Mouse (Mus musculus) thymus, adult 2 months (tissue): ENCODE measurements at regions not wholly inside any gene's neighbourhood (a gene's known extent, or its start where the extent isn't known, plus 50 kb on each side); places are given as distances from the start of the nearest gene placed in this dataset.

ENCODE experiments used
- CTCF ChIP-seq: fragments of 200-500 bp; IDR thresholded peaks from 2 replicates; pipeline ENCODE4 v1.5.1; 2012; ENCODE audit warnings: mild to moderate bottlenecking, control low read depth, low read length, moderate library complexity, borderline replicate concordance; ENCODE audit not compliant: control insufficient read depth, poor library complexity, insufficient read depth; ENCODE audit errors: extremely low read depth
- POLR2A ChIP-seq: fragments of 200-500 bp; IDR thresholded peaks from 2 replicates; pipeline ENCODE4 v1.6.1; 2012; ENCODE audit warnings: mild to moderate bottlenecking, low read length, control low read depth, moderate library complexity; ENCODE audit not compliant: control insufficient read depth, poor library complexity, insufficient read depth; ENCODE audit errors: extremely low read depth

- TF ChIP-seq CTCF (no peak), POLR2A (no peak)
Observed at GRCm38 (mm10) chr12:26547466-26547865, 78.5 kb downstream of the Cmpk2 start.
